ENCODE assay signal across 29 mouse cellular contexts in genomic region chr10:112060583-112060934, GRCm38 (mm10). TPM values are rescaled to one million over a fixed set of nuclear protein-coding genes. Genes with fewer than 3 reads are reported as not detected.
DNase-seq lines count a peak whose midpoint lies in the region; ATAC-seq and TF ChIP-seq lines count a peak whose summit lies in the region.
"Not testable (repeated sequence)": the region's sequence is repeated elsewhere in the genome, so short reads cannot be mapped to it uniquely, and the experiment has no call there.
"Had no signal": no experiment of that assay in that cellular context is flagged by ENCODE, and none has a peak within 500 bp of the region (broad histone marks: within the 10 kb centered on the region; RNA-seq: fewer than 3 reads in every experiment).

No protein-coding gene starts in this region.

- TF ChIP-seq CTCF in hindbrain, postnatal 0 days (IDR thresholded peaks at IDR 0.05; ENCODE audit: low read depth): not testable (repeated sequence)

- not testable (repeated sequence) for H3K36me3 ChIP-seq in forebrain, embryonic 12.5 days (replicated peaks); forebrain, embryonic 16.5 days (ENCODE audit: control insufficient read depth, insufficient read depth); hindbrain, embryonic 13.5 days; hindbrain, postnatal 0 days (ENCODE audit: insufficient read depth, low read length); midbrain, embryonic 13.5 days; neural tube, embryonic 11.5 days (ENCODE audit: control insufficient read depth, insufficient read depth, low read length); neural tube, embryonic 15.5 days

- H3K4me2 ChIP-seq in forebrain, embryonic 12.5 days; forebrain, embryonic 16.5 days (ENCODE audit: low read length); hindbrain, embryonic 13.5 days; midbrain, embryonic 13.5 days (replicated peaks); neural tube, embryonic 11.5 days (ENCODE audit: low read depth): not testable (repeated sequence)
- H3K4me2 ChIP-seq in hindbrain, postnatal 0 days (ENCODE audit: low read depth, low read length): 0 out of 2 replicates have a peak overlapping the region, but pooled peaks have one; percentile 34
- peak overlapping the region; percentile 43; the same call in 1 of the 2 replicates for H3K4me2 ChIP-seq in neural tube, embryonic 15.5 days

- H3K27me3 ChIP-seq in forebrain, embryonic 12.5 days; forebrain, embryonic 16.5 days (replicated peaks; ENCODE audit: control insufficient read depth, insufficient read depth, low read length); hindbrain, embryonic 13.5 days; hindbrain, postnatal 0 days (ENCODE audit: insufficient read depth, low read length); midbrain, embryonic 13.5 days; neural tube, embryonic 11.5 days (ENCODE audit: control insufficient read depth, insufficient read depth, low read length); neural tube, embryonic 15.5 days (replicated peaks): not testable (repeated sequence)

- H3K4me1 ChIP-seq in forebrain, embryonic 12.5 days; forebrain, embryonic 16.5 days (replicated peaks; ENCODE audit: control insufficient read depth, insufficient read depth, low read length); hindbrain, embryonic 13.5 days (replicated peaks); hindbrain, postnatal 0 days (ENCODE audit: insufficient read depth, low read length); midbrain, embryonic 13.5 days (replicated peaks); neural tube, embryonic 11.5 days (ENCODE audit: control insufficient read depth, insufficient read depth, low read length); neural tube, embryonic 15.5 days: not testable (repeated sequence)

- not testable (repeated sequence) for H3K9ac ChIP-seq in forebrain, embryonic 12.5 days; forebrain, embryonic 16.5 days (replicated peaks; ENCODE audit: low read depth, low read length); hindbrain, embryonic 13.5 days; hindbrain, postnatal 0 days (replicated peaks; ENCODE audit: low read length); midbrain, embryonic 13.5 days (replicated peaks); neural tube, embryonic 11.5 days (ENCODE audit: low read length); neural tube, embryonic 15.5 days (replicated peaks)

- H3K27ac ChIP-seq in forebrain, embryonic 12.5 days; forebrain, embryonic 16.5 days (ENCODE audit: low read length); hindbrain, embryonic 13.5 days; hindbrain, postnatal 0 days; midbrain, embryonic 13.5 days; neural tube, embryonic 11.5 days (ENCODE audit: low read depth, low read length); neural tube, embryonic 15.5 days (replicated peaks): not testable (repeated sequence)

- not testable (repeated sequence) for H3K4me3 ChIP-seq in forebrain, embryonic 12.5 days (replicated peaks); forebrain, embryonic 16.5 days (replicated peaks; ENCODE audit: low read length); hindbrain, embryonic 13.5 days; hindbrain, postnatal 0 days (ENCODE audit: low read length); midbrain, embryonic 13.5 days (replicated peaks); neural tube, embryonic 11.5 days (ENCODE audit: low read depth, low read length); neural tube, embryonic 15.5 days (replicated peaks)

- 84% methylated on average over 6 of the region's 6 CpGs for WGBS in forebrain, embryonic 12.5 days
- 86% methylated on average over 6 of the region's 6 CpGs for WGBS in forebrain, embryonic 16.5 days
- WGBS in hindbrain, embryonic 13.5 days: 71% methylated on average over 6 of the region's 6 CpGs
- WGBS in hindbrain, postnatal 0 days: 61% methylated on average over 6 of the region's 6 CpGs
- 76% methylated on average over 6 of the region's 6 CpGs for WGBS in midbrain, embryonic 13.5 days
- 69% methylated on average over 5 of the region's 6 CpGs for WGBS in neural tube, embryonic 11.5 days
- 53% methylated on average over 6 of the region's 6 CpGs for WGBS in neural tube, embryonic 15.5 days

- ATAC-seq in forebrain, embryonic 12.5 days (ENCODE audit: low FRiP score): peak; percentile 41; the same call in 1 of the 2 replicates
- 0 out of 2 replicates have a peak, but pooled peaks have one; percentile 5 for ATAC-seq in forebrain, embryonic 16.5 days
- ATAC-seq in hindbrain, embryonic 13.5 days (ENCODE audit: low FRiP score): 0 out of 2 replicates have a peak, but pooled peaks have one; percentile 7
- peak; percentile 45; the same call in 1 of the 2 replicates for ATAC-seq in hindbrain, postnatal 0 days
- 0 out of 2 replicates have a peak, but pooled peaks have one; percentile 40 for ATAC-seq in midbrain, embryonic 13.5 days
- peak; percentile 39; the same call in 1 of the 2 replicates for ATAC-seq in neural tube, embryonic 11.5 days (ENCODE audit: insufficient read depth, low FRiP score, low TSS enrichment)
- ATAC-seq in neural tube, embryonic 15.5 days (ENCODE audit: low FRiP score): peak; percentile 72; the same call in 1 of the 2 replicates

- DNase-seq in hindbrain, postnatal 0 days (ENCODE audit: low spot score); neural tube, embryonic 11.5 days (ENCODE audit: low spot score): not testable (repeated sequence)

- H3K9me3 ChIP-seq in forebrain, embryonic 12.5 days; forebrain, embryonic 16.5 days (ENCODE audit: control insufficient read depth, low read length); hindbrain, embryonic 13.5 days; hindbrain, postnatal 0 days (ENCODE audit: low read length); midbrain, embryonic 13.5 days; neural tube, embryonic 11.5 days (ENCODE audit: control insufficient read depth, low read length); neural tube, embryonic 15.5 days (replicated peaks): not testable (repeated sequence)

RNA-seq across cellular contexts. Expression of gene Glipr1l1, which starts 0.6 kb away (rescaled TPM):
- 0.29 TPM in 1 of 2 replicates, not detected in the other for polyA plus RNA-seq in forebrain, embryonic 12.5 days (2016; fragmentation: Nextera tagmentation; extraction: Ambion mirVana)
- polyA plus RNA-seq in forebrain, embryonic 16.5 days (2015; fragmentation: Nextera tagmentation; extraction: Ambion mirVana): not detected in 2 replicates
- polyA plus RNA-seq in hindbrain, embryonic 13.5 days (2015; fragmentation: Nextera tagmentation; extraction: Ambion mirVana): 0.26 TPM in 1 of 2 replicates, not detected in the other
- total RNA-seq in hindbrain, postnatal 0 days (2014; rRNA removed): not detected in 2 replicates
- not detected in 2 replicates for polyA plus RNA-seq in hindbrain, postnatal 0 days (2015; fragmentation: Nextera tagmentation; extraction: Ambion mirVana)
- not detected in 2 replicates for polyA plus RNA-seq in midbrain, embryonic 13.5 days (2015; fragmentation: Nextera tagmentation; extraction: Ambion mirVana)
- not detected in 2 replicates for polyA plus RNA-seq in neural tube, embryonic 11.5 days (2014; fragmentation: Nextera tagmentation; extraction: Ambion mirVana)
- polyA plus RNA-seq in neural tube, embryonic 15.5 days (2015; fragmentation: Nextera tagmentation; extraction: Ambion mirVana): not detected in 2 replicates
- total RNA-seq: adrenal gland, adult 8-10 months; adrenal gland, postnatal 25 days; ES-E14; gastrocnemius, adult 18-20 months; gastrocnemius, postnatal 10 days; gastrocnemius, postnatal 36 days; granulocyte monocyte progenitor cell, adult 5-6 weeks; heart, adult 2 months; heart, postnatal 14 days; heart, postnatal 4 days had no signal
- polyA plus RNA-seq: activated CD4-positive, CD25-positive, alpha-beta regulatory T cell, adult 4 months; brain, embryonic 14.5 days; embryonic facial prominence, embryonic 10.5 days; embryonic facial prominence, embryonic 13.5 days; erythroblast, embryonic 14.5 days; forebrain, embryonic 15.5 days; heart, adult 2 months; heart, embryonic 10.5 days; heart, embryonic 13.5 days; heart, embryonic 16.5 days; inflammation-experienced regulatory T-cells, adult 6 months had no signal

RNA-seq across cellular contexts. Expression of gene Glipr1l2, which starts 22.6 kb away (rescaled TPM):
- polyA plus RNA-seq in forebrain, embryonic 12.5 days (2016; fragmentation: Nextera tagmentation; extraction: Ambion mirVana): not detected in 2 replicates
- polyA plus RNA-seq in forebrain, embryonic 16.5 days (2015; fragmentation: Nextera tagmentation; extraction: Ambion mirVana): not detected in 2 replicates
- polyA plus RNA-seq in hindbrain, embryonic 13.5 days (2015; fragmentation: Nextera tagmentation; extraction: Ambion mirVana): not detected in 2 replicates
- total RNA-seq in hindbrain, postnatal 0 days (2014; rRNA removed): not detected in 2 replicates
- polyA plus RNA-seq in hindbrain, postnatal 0 days (2015; fragmentation: Nextera tagmentation; extraction: Ambion mirVana): not detected in 2 replicates
- polyA plus RNA-seq in midbrain, embryonic 13.5 days (2015; fragmentation: Nextera tagmentation; extraction: Ambion mirVana): not detected in 2 replicates
- polyA plus RNA-seq in neural tube, embryonic 11.5 days (2014; fragmentation: Nextera tagmentation; extraction: Ambion mirVana): not detected in 2 replicates
- polyA plus RNA-seq in neural tube, embryonic 15.5 days (2015; fragmentation: Nextera tagmentation; extraction: Ambion mirVana): not detected in 2 replicates
- total RNA-seq: adrenal gland, adult 8-10 months; adrenal gland, postnatal 25 days; ES-E14; gastrocnemius, adult 18-20 months; gastrocnemius, postnatal 10 days; gastrocnemius, postnatal 36 days; granulocyte monocyte progenitor cell, adult 5-6 weeks; heart, adult 2 months; heart, postnatal 14 days; heart, postnatal 4 days had no signal
- polyA plus RNA-seq: activated CD4-positive, CD25-positive, alpha-beta regulatory T cell, adult 4 months; brain, embryonic 14.5 days; cortical plate, adult 2 months; embryonic facial prominence, embryonic 10.5 days; embryonic facial prominence, embryonic 13.5 days; erythroblast, embryonic 14.5 days; forebrain, embryonic 15.5 days; heart, adult 2 months; heart, embryonic 10.5 days; heart, embryonic 13.5 days; heart, embryonic 16.5 days; hindbrain, embryonic 15.5 days; inflammation-experienced regulatory T-cells, adult 6 months had no signal

RNA-seq across cellular contexts. Expression of gene Glipr1, which starts 58.1 kb away (rescaled TPM):
- polyA plus RNA-seq in forebrain, embryonic 12.5 days (2016; fragmentation: Nextera tagmentation; extraction: Ambion mirVana): 0.44 and 1.0 TPM in 2 replicates
- 0.42 and 1.0 TPM in 2 replicates for polyA plus RNA-seq in forebrain, embryonic 16.5 days (2015; fragmentation: Nextera tagmentation; extraction: Ambion mirVana)
- 1.2 and 2.0 TPM in 2 replicates for polyA plus RNA-seq in hindbrain, embryonic 13.5 days (2015; fragmentation: Nextera tagmentation; extraction: Ambion mirVana)
- total RNA-seq in hindbrain, postnatal 0 days (2014; rRNA removed): 0.36 TPM in 1 of 2 replicates, not detected in the other
- 0.75 and 1.00 TPM in 2 replicates for polyA plus RNA-seq in hindbrain, postnatal 0 days (2015; fragmentation: Nextera tagmentation; extraction: Ambion mirVana)
- 0.36 and 0.45 TPM in 2 replicates for polyA plus RNA-seq in midbrain, embryonic 13.5 days (2015; fragmentation: Nextera tagmentation; extraction: Ambion mirVana)
- 1.3 and 1.4 TPM in 2 replicates for polyA plus RNA-seq in neural tube, embryonic 11.5 days (2014; fragmentation: Nextera tagmentation; extraction: Ambion mirVana)
- 1.4 and 3.9 TPM in 2 replicates for polyA plus RNA-seq in neural tube, embryonic 15.5 days (2015; fragmentation: Nextera tagmentation; extraction: Ambion mirVana)
- total RNA-seq: gastrocnemius, postnatal 36 days had no signal
- polyA plus RNA-seq: erythroblast, embryonic 14.5 days had no signal

Comparison
In these comparisons a context has a peak if more than half of its experiments do, and no peak if none do; other contexts are left out.
1. ATAC-seq: peak in every context shown above with its lines; median percentile 72 in neural tube, embryonic 15.5 days; 45 in hindbrain, postnatal 0 days; 41 in forebrain, embryonic 12.5 days; 40 in midbrain, embryonic 13.5 days; 39 in neural tube, embryonic 11.5 days; 7 in hindbrain, embryonic 13.5 days; 5 in forebrain, embryonic 16.5 days.